Mouse (Mus musculus): Measurements from ENCODE around the gene Fam83f. TPM values are rescaled to one million over a fixed set of nuclear protein-coding genes. Genes with fewer than 3 reads are reported as not detected.

Gene Fam83f
- polyA plus RNA-seq (2015; fragmentation: Nextera tagmentation; extraction: Ambion mirVana) = 1.8 and 2.3 TPM in 2 replicates

DNA sequence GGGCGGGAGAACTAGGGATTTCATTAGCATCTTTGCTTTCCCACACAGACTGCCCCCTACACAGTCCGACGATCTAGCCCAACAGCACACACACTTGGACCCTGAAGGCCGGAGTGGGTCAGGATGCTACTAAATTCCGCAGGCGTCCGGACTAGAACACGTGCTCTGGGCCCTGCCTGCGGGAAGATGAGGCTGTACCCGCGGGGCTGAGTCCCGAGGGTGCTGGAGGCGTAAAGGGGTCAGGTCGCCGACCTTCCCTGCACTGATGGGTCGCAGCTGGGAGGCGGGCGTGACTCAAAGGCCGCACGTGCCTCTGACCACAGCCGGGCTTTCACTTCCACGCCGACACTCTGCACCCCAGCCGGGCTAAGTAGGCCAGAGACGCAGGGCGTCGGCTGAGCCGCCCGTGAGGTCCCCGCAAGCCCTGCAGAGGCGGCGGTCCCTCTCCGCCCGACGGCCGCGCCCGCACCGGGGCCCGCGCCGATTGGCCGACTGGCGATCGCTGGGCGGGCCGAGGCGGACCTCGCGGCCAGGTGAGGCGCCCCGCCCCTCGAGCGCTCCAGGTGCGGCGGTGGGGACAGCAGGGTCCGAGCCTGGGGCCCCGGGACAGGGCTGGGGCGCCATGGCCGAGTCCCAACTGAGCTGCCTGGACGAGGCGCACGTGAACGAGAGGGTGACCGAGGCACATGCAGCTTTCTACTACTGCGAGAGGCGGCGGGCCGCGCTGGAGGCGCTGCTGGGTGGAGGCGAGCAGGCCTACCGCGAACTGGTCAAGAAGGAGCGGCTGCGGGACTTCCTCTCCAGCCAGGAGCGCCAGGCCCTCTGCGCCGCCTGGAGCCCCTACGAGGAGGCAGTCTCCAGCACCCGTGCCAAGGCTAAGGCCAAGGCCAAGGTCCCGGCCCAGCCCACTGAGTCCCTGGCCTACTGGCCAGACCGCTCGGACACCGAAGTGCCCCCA lies at the start of gene Fam83f:
Gene Fam83f, plus strand, starts transcription at position 553 of the 958 bp plus-strand sequence.
- no peaks in the 10 kb centered on the region for H3K36me3 ChIP-seq (replicated peaks; ENCODE audit: insufficient read depth, low read length)
- H3K4me2 ChIP-seq (ENCODE audit: low read depth, low read length) = peak within 1 kb of the TSS; percentile 83
- peak within 1 kb of the TSS; percentile 62 for H3K9ac ChIP-seq (replicated peaks)
- no peak within 1 kb of the TSS for H3K27ac ChIP-seq (ENCODE audit: low read depth)
- H3K4me1 ChIP-seq (ENCODE audit: insufficient read depth) = peaks cover 35% of the 10 kb centered on the region
- TF ChIP-seq CTCF (IDR thresholded peaks at IDR 0.05; ENCODE audit: low read depth) (no peak), EP300 (IDR thresholded peaks at IDR 0.05; ENCODE audit: low read depth) (no peak)
- H3K4me3 ChIP-seq (ENCODE audit: low read depth, low read length) = peak within 1 kb of the TSS; percentile 32
- DNase-seq (peak; percentile 66), ATAC-seq (peak; percentile 77)
- WGBS (ENCODE audit: insufficient replicate concordance) = 8% methylated on average over 83 of the region's 85 CpGs
- peaks cover 21% of the 10 kb centered on the region for H3K27me3 ChIP-seq (ENCODE audit: insufficient read depth, low read length)
- no peaks in the 10 kb centered on the region for H3K9me3 ChIP-seq (ENCODE audit: low read length)

DNA sequence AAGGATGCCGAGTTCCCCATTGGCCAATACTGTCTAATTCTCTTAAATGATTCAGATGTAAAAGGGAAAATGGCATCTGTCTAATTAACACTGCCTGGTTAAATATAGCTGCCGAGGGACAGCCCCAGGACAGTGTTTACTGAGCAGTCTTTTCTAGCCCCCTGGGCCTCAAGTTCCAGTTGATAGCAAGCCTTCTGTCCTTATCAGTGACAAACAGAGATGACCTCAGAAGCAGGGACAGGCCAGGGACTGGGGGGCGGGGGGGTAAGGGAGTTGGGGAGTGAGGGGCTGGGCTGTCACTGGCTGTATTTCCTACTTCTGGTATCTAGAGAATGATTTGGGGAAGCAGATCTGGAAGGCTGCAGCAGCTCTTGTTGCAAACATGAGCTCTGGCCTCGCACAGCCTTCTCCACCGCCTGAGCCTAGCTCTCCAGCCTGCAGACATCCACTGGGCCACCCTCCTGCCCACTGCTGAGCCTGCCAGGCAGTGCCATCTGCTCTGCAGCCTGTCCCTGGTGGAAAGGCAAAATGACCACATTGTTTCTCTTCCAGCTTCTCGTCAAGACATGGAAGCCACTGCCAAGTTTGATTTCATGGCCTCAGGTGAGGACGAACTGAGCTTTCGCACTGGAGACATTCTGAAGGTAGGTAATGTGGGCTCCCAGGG lies 48.3 kb upstream of the Fam83f start:
- ATAC-seq = peak; percentile 99
- peak overlapping the region; percentile 61 for H3K4me2 ChIP-seq (ENCODE audit: low read depth, low read length)
- peak overlapping the region; percentile 42 for H3K4me3 ChIP-seq (ENCODE audit: low read depth, low read length)
- peak overlapping the region; percentile 65 for H3K9ac ChIP-seq (replicated peaks)
- TF ChIP-seq CTCF (IDR thresholded peaks at IDR 0.05; ENCODE audit: low read depth) = no peak
- peak; percentile 95 for TF ChIP-seq EP300 (IDR thresholded peaks at IDR 0.05; ENCODE audit: low read depth)
- peaks cover 32% of the 10 kb centered on the region for H3K4me1 ChIP-seq (ENCODE audit: insufficient read depth)
- H3K9me3 ChIP-seq (ENCODE audit: low read length) = no peaks in the 10 kb centered on the region
- 29% methylated on average over 8 of the region's 8 CpGs for WGBS (ENCODE audit: insufficient replicate concordance)
- DNase-seq = peak; percentile 62
- peak overlapping the region; percentile 87 for H3K27ac ChIP-seq (ENCODE audit: low read depth)
- no peaks in the 10 kb centered on the region for H3K27me3 ChIP-seq (ENCODE audit: insufficient read depth, low read length)
- no peaks in the 10 kb centered on the region for H3K36me3 ChIP-seq (replicated peaks; ENCODE audit: insufficient read depth, low read length)

DNA sequence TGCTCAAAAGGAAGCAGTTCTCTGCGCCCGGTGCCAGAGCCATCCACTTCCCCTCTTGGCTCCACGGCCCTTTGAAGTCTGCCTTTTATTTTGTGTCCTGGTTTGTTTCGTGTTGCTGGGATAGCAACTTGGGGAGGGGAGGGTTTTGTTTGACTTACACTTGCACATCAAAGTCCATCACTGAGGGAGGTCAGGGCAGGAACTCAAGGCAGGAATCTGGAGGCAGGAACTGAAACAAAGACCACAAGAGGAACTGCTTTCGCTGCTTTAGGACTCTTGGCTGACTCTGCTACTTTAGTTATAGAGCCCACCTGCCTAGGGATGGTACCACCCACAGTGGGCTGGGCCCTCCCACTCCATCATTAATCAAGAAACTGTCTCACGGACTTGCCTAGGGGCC lies 45.2 kb upstream of the Fam83f start:
- Histone ChIP-seq H3K36me3 (replicated peaks; ENCODE audit: insufficient read depth, low read length) (no peaks in the 10 kb centered on the region), H3K27ac (ENCODE audit: low read depth) (no peak overlapping the region), H3K27me3 (ENCODE audit: insufficient read depth, low read length) (no peaks in the 10 kb centered on the region), H3K4me3 (ENCODE audit: low read depth, low read length) (no peak overlapping the region), H3K9me3 (ENCODE audit: low read length) (no peaks in the 10 kb centered on the region), H3K4me1 (ENCODE audit: insufficient read depth) (peaks cover 22% of the 10 kb centered on the region), H3K4me2 (ENCODE audit: low read depth, low read length) (no peak overlapping the region), H3K9ac (replicated peaks) (no peak overlapping the region)
- WGBS (ENCODE audit: insufficient replicate concordance) = 55% methylated on average over 6 of the region's 6 CpGs
- TF ChIP-seq EP300 (IDR thresholded peaks at IDR 0.05; ENCODE audit: low read depth) = no peak
- TF ChIP-seq CTCF (IDR thresholded peaks at IDR 0.05; ENCODE audit: low read depth) = no peak
- DNase-seq (no peak), ATAC-seq (no peak)

DNA sequence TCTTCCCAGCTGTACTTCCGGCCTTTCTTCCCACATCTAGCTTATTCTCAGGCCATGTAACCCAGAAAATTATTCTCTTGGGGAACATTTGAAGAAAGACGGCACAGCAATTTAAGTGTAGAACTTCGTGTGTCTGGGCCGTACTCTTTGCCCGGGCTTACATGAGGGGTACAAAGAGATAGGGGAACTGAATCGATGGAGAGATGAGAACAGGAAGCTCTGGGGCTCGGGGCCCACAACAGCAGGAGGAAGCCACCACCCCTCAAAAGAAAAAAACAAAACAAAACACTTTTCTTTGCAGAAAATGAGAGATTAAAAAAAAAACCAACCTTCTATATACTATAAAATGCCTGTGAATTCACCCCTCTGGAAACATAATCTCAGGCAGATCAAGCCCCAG lies 41.5 kb upstream of the Fam83f start:
- H3K4me1 ChIP-seq (ENCODE audit: insufficient read depth) = peaks cover 3% of the 10 kb centered on the region; the same call in 1 of the 2 replicates
- no peak overlapping the region for H3K27ac ChIP-seq (ENCODE audit: low read depth)
- 36% methylated on average over 7 of the region's 7 CpGs for WGBS (ENCODE audit: insufficient replicate concordance)
- TF ChIP-seq CTCF (IDR thresholded peaks at IDR 0.05; ENCODE audit: low read depth) (no peak), EP300 (IDR thresholded peaks at IDR 0.05; ENCODE audit: low read depth) (no peak)
- no peak overlapping the region for H3K4me2 ChIP-seq (ENCODE audit: low read depth, low read length)
- 0 out of 2 replicates have a peak, but pooled peaks cover 2% of the 10 kb centered on the region for H3K27me3 ChIP-seq (ENCODE audit: insufficient read depth, low read length)
- ATAC-seq (no peak), DNase-seq (no peak)
- no peak overlapping the region for H3K4me3 ChIP-seq (ENCODE audit: low read depth, low read length)
- H3K36me3 ChIP-seq (replicated peaks; ENCODE audit: insufficient read depth, low read length) = no peaks in the 10 kb centered on the region
- no peak overlapping the region for H3K9ac ChIP-seq (replicated peaks)
- no peaks in the 10 kb centered on the region for H3K9me3 ChIP-seq (ENCODE audit: low read length)

DNA sequence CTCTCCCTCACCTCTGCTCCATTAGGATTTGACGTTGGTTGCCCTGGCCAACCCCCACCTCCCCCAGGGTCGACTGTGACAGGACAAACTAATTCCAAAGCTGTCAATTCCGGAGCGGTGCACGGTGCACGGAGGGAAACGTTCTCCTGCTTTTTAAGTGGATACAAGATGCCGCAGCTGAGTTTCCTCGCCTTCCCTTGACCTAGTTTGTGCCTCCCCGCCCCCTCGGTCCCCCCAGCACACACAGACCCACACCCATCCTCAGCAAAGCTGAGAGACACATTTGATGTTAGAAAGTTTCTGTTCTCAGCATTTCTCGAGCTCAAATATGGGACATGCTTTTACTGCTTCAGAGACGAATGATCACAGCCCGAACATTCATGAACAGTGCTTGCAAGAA lies 40.9 kb upstream of the Fam83f start:
- no peak for DNase-seq
- Histone ChIP-seq H3K4me2 (ENCODE audit: low read depth, low read length) (no peak overlapping the region), H3K4me1 (ENCODE audit: insufficient read depth) (0 out of 2 replicates have a peak, but pooled peaks cover 3% of the 10 kb centered on the region), H3K9me3 (ENCODE audit: low read length) (no peaks in the 10 kb centered on the region), H3K27me3 (ENCODE audit: insufficient read depth, low read length) (0 out of 2 replicates have a peak, but pooled peaks cover 2% of the 10 kb centered on the region), H3K27ac (ENCODE audit: low read depth) (no peak overlapping the region), H3K4me3 (ENCODE audit: low read depth, low read length) (no peak overlapping the region), H3K36me3 (replicated peaks; ENCODE audit: insufficient read depth, low read length) (no peaks in the 10 kb centered on the region), H3K9ac (replicated peaks) (no peak overlapping the region)
- TF ChIP-seq CTCF (IDR thresholded peaks at IDR 0.05; ENCODE audit: low read depth) (no peak), EP300 (IDR thresholded peaks at IDR 0.05; ENCODE audit: low read depth) (no peak)
- 58% methylated on average over 14 of the region's 14 CpGs for WGBS (ENCODE audit: insufficient replicate concordance)
- no peak for ATAC-seq

DNA sequence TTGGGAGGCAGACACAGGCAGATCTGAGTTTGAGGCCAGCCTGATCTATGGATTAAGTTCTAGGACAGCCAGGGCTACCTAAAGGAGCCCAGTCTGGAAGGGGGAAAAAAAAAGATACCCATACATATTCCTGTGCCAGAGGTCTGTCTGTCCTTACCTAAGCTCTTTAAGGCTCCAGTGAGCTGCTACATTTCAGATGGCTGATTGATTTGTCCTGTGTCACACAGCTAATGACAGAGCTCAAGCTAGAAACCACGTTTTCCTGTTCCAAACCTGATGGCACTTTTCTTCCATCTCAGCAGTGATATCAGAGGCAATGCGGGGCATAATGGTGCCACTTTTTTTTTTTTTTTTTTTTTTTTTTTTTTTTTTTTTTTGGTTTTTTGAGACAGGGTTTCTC lies 40.3 kb upstream of the Fam83f start:
- Histone ChIP-seq H3K4me2 (ENCODE audit: low read depth, low read length) (no peak overlapping the region), H3K4me1 (ENCODE audit: insufficient read depth) (0 out of 2 replicates have a peak, but pooled peaks cover 3% of the 10 kb centered on the region), H3K27ac (ENCODE audit: low read depth) (no peak overlapping the region), H3K36me3 (replicated peaks; ENCODE audit: insufficient read depth, low read length) (no peaks in the 10 kb centered on the region), H3K27me3 (ENCODE audit: insufficient read depth, low read length) (0 out of 2 replicates have a peak, but pooled peaks cover 2% of the 10 kb centered on the region), H3K9me3 (ENCODE audit: low read length) (no peaks in the 10 kb centered on the region), H3K4me3 (ENCODE audit: low read depth, low read length) (no peak overlapping the region), H3K9ac (replicated peaks) (no peak overlapping the region)
- ATAC-seq = no peak
- DNase-seq = no peak
- no peak for TF ChIP-seq EP300 (IDR thresholded peaks at IDR 0.05; ENCODE audit: low read depth)
- TF ChIP-seq CTCF (IDR thresholded peaks at IDR 0.05; ENCODE audit: low read depth) = no peak
- 43% methylated on average over 2 of the region's 2 CpGs for WGBS (ENCODE audit: insufficient replicate concordance)
